Mouse (Mus musculus): ENCODE measurements around the gene Gm13057.
"Not testable (repeated sequence)": the region's sequence is repeated elsewhere in the genome, so short reads cannot be mapped to it uniquely, and the experiment has no call there.

Gm13057 gene

GRCm38 (mm10) chr4:143551400-143551799 is at the start of gene Gm13057, which contains the start of gene BC080695:
TSS of gene Gm13057 (plus strand) at chr4:143551709.
TSS of gene BC080695 (plus strand) at chr4:143551700.
- DNase-seq, result not testable (repeated sequence)

- no peak for DNase-seq
These were observed 40.5 kb upstream of the Gm13057 start, which contains the start of gene Gm13043 for GRCm38 (mm10) chr4:143511043-143511442. TSS of gene Gm13043 (plus strand) at chr4:143511343.

GRCm38 (mm10) chr4:143535654-143536053 is 15.9 kb upstream of the Gm13057 start, which contains the start of gene Gm13040:
TSS of gene Gm13040 (plus strand) at chr4:143535954.
- DNase-seq, result not testable (repeated sequence)

Data from cerebellum, postnatal 10 days (tissue).